Mouse (Mus musculus): ENCODE measurements around the gene Gm7995. TPM values are rescaled to one million over a fixed set of nuclear protein-coding genes. Genes with fewer than 3 reads are reported as not detected.

Gene Gm7995
- polyA plus RNA-seq (2014; fragmentation: Illumina TruSeq; extraction: RNeasy Lipid Tissue Mini Kit (QIAGEN cat#74804)): 1.3 TPM

DNA sequence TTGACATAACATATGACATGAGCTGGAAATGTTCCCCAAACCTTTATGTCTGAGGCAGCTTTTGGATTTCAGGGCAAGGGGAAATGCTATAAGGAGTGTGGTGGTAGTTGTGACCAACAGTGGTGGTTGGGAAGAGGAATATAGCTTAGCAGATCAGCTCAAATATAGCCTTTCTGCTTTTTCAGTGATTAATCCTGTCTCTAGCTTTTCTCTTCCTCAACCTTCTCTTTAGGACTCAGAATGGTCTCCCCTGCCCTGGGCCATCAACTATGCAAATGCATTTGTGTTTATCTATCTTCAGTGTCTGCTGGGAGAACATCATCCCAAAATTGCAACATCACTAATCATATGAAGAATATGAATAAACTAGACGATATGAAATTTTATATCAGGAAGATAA is at the start of gene Gm7995:
Gene Gm7995 (plus strand): TSS at position 301 of the 400 bp plus-strand sequence.

DNA sequence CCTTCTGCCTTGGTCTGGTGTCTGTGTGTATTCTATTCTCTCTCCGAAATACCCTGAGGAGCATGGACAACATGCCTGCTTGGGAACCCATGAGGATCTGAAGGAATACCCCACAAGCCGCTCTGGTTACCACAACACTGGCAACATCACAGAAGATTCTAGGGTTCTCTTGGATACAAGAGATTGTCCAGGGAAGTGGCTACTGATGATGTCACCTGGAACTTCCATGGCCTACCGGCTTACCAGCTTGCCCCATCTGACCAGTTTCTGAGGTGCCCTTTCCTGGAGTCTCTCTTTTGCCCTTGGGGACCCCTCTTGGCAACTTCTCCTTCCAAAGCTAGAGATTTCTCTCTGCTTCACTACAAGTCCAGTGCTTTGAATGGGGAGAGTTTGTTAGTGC is 12.8 kb upstream of the Gm7995 start, which contains the start of gene Gm9611:
Gene Gm9611 (minus strand): TSS at position 101 of the 400 bp plus-strand sequence.

Other genes with a start within 250 kb of the Gm7995 start
- gene Gm7951, start 192.8 kb upstream of the Gm7995 start, polyA plus RNA-seq (2014; fragmentation: Illumina TruSeq; extraction: RNeasy Lipid Tissue Mini Kit (QIAGEN cat#74804)): not detected
- gene Gm17027, start 147.6 kb upstream of the Gm7995 start, polyA plus RNA-seq (2014; fragmentation: Illumina TruSeq; extraction: RNeasy Lipid Tissue Mini Kit (QIAGEN cat#74804)): not detected
- gene Gm3573, start 119.4 kb upstream of the Gm7995 start, polyA plus RNA-seq (2014; fragmentation: Illumina TruSeq; extraction: RNeasy Lipid Tissue Mini Kit (QIAGEN cat#74804)): not detected
- gene Gm17026, start 50.2 kb upstream of the Gm7995 start, polyA plus RNA-seq (2014; fragmentation: Illumina TruSeq; extraction: RNeasy Lipid Tissue Mini Kit (QIAGEN cat#74804)): not detected
- not detected for gene Gm9611, start 12.9 kb upstream of the Gm7995 start, polyA plus RNA-seq (2014; fragmentation: Illumina TruSeq; extraction: RNeasy Lipid Tissue Mini Kit (QIAGEN cat#74804))
- gene Gm8005, start 129.5 kb downstream of the Gm7995 start, polyA plus RNA-seq (2014; fragmentation: Illumina TruSeq; extraction: RNeasy Lipid Tissue Mini Kit (QIAGEN cat#74804)): not detected
- gene Gm8011, start 153.7 kb downstream of the Gm7995 start, polyA plus RNA-seq (2014; fragmentation: Illumina TruSeq; extraction: RNeasy Lipid Tissue Mini Kit (QIAGEN cat#74804)): not detected
- not detected for gene Gm8020, start 192.1 kb downstream of the Gm7995 start, polyA plus RNA-seq (2014; fragmentation: Illumina TruSeq; extraction: RNeasy Lipid Tissue Mini Kit (QIAGEN cat#74804))
- gene Gm8024, start 214.1 kb downstream of the Gm7995 start, polyA plus RNA-seq (2014; fragmentation: Illumina TruSeq; extraction: RNeasy Lipid Tissue Mini Kit (QIAGEN cat#74804)): not detected

All from ovary, adult 10 weeks (tissue).